Mouse (Mus musculus) natural killer cell, adult 2 months (primary cell): Measurements from ENCODE around the gene 1700109H08Rik.
"Not testable (repeated sequence)": the region's sequence is repeated elsewhere in the genome, so short reads cannot be mapped to it uniquely, and the experiment has no call there.

Experiments
- DNase-seq, 2 experiments: peaks; one replicate each; pipeline ENCODE4 v3.0.0; 2022; ENCODE audit warnings: low spot score in 2 of 2

The 1700109H08Rik gene

GRCm38 (mm10) chr5:3571266-3571665 lies at the start of gene 1700109H08Rik:
1700109H08Rik (plus strand) TSS chr5:3571566.
- DNase-seq = no peak

DNA sequence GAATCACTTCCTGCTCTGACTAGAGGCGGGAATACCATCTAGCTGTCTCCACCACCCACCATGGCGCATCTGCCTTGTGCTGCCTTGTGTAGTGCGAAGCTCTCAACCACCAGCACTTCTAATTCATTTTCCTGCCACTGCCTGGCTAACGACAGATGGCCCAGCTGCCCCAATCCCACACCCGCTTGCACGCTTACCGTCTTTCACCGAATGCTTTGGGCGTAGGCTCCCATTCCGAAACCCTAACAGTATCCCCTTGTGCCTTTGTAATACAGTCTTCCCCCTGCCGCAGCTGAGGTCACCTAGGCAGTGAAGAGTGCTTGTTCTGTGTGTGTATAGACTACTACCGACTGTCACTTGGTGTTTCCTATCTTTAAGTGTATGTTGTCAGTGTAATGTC lies 49.6 kb upstream of the 1700109H08Rik start:
- DNase-seq = no peak

DNA sequence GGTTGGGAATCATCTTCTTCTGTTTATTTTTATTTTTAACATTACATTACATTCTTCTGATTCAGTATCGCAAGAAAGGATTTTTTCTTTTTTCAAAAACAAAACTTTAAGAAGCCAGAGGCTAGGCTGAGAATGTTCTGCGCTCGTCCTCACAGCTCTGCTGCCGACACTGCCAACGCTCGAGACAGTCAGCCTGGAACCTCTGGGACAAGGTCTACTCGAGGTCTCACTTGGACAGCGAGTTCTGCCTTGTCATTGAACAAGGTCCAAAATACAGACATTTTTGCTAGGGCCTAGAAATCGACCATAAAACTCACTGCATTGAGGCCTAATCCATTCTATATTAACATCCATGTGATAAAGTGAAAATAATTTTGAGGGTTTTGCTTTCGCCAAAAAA lies 48.5 kb upstream of the 1700109H08Rik start:
- DNase-seq = no peak

DNA sequence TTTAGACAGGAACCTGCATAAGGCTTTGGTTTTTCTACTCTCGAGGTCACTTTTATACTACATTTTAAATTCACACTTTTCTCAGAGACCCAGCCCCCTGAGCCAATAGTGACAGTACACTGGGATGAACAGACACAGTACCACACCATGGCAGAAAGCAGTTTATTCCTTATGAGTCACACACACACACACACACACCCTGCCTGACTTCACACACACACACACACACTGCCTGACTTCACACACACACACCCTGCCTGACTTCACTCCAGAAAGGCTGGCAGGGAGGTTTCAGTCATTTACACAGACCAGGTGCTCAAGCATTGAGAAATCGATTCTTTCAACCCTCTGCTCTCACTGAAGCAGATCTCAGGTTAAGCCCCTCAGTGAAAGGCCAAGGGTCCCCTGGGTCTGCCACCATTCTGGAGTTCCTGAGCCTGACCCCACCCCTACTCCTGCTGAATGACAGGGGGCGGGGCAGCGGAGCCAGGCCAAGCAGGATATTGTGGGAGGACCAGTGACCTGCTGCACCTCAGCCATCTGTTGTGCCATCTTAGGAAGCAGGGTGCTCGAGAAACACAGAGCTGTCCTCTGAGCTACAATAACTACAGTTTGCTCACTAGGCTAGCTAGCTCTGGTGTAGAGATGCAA lies 44.2 kb upstream of the 1700109H08Rik start:
- no peak for DNase-seq

DNA sequence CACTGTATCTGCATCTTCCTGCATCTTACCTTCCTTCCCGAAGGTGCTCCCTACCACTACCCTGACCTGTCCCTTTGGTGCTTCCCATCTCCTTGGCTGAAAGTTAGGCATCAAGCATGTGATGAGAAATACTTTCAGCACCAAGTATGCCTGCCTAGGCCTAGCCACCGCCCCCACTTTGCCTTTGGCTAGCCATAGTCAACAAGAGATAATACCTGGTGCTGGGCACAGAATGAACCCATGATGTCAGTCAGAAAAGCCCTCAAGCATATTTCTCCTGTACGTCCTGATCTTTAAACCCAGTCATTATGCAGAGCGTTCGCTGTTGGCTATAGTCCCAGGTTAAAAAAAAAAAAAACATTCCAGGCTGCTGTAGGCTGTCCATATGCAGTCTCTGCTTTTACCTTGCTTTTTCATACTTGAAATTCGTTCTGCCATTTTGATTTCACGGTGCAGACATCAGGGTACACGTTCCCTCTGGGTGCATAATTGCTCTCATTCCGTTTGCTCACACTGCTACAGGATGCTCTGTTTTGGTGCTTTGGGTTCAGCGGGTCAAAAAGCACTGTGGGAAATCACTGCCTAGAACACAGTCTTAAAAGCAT lies 41.7 kb upstream of the 1700109H08Rik start:
- DNase-seq = no peak

GRCm38 (mm10) chr5:3532048-3532447 lies 39.3 kb upstream of the 1700109H08Rik start:
- not testable (repeated sequence) for DNase-seq

GRCm38 (mm10) chr5:3536592-3537212 lies 34.7 kb upstream of the 1700109H08Rik start:
- DNase-seq = no peak

GRCm38 (mm10) chr5:3538505-3539472 lies 32.6 kb upstream of the 1700109H08Rik start:
- DNase-seq = no peak

GRCm38 (mm10) chr5:3541871-3542270 lies 29.5 kb upstream of the 1700109H08Rik start:
- DNase-seq = no peak

GRCm38 (mm10) chr5:3543629-3544479 lies 27.5 kb upstream of the 1700109H08Rik start, which contains the start of gene Fam133b:
Fam133b (plus strand) TSS chr5:3543833.
- peak; percentile 89 to 92 for DNase-seq

DNA sequence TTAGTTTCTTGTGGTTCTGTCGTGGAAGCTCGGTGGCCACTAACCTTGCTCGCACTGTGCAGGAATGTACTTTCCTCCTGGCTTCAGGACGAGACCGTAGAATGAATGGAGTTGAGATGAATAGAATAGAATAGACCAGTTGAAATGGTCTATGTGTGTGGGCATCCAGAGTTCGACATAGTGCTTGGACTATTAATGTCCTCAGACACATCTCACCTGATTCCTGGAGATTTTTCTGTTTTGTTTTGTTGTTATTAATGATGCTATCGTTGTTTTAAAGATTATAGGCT lies 26.9 kb upstream of the 1700109H08Rik start:
- no peak for DNase-seq

DNA sequence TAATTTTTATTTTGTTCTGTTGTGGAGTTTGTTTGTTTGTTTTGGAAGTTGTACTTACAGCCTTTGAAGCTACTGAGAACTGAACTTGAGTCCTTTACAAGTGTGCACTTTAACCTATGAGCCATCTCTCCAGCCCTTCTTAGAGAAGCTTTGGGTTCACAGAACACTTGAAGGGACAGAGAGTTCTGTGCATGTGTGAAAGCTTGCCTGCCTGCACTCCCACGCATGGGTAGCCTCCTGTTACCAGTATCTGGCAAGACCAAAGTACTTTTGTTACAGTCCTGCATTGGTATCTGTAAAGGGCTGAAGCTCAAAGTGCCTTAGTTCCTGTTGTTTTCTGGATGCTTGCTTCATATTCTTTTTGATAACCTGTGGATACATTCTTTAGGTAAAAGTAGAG lies 25.1 kb upstream of the 1700109H08Rik start:
- no peak for DNase-seq

- DNase-seq = no peak
Observed at GRCm38 (mm10) chr5:3551481-3551880, 19.9 kb upstream of the 1700109H08Rik start.

DNA sequence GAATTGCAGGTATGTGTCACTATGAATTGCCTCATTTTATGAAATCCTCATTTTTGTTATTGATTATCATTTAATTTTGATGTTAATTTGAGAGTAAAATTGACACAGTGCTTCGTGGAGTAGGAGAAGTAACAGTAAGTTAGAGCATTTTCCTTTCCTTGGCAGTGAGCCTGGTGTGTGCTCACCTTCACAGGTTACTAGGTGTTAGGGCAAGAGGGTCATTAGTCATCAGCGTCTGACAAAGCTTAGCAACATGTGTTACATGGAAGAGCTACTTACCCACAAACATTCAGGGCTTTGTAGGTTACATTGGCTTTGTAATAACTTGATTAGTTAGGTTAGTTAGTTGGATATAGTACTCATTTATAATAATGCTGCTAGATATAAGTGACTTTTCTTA lies 17.2 kb upstream of the 1700109H08Rik start:
- no peak for DNase-seq

DNA sequence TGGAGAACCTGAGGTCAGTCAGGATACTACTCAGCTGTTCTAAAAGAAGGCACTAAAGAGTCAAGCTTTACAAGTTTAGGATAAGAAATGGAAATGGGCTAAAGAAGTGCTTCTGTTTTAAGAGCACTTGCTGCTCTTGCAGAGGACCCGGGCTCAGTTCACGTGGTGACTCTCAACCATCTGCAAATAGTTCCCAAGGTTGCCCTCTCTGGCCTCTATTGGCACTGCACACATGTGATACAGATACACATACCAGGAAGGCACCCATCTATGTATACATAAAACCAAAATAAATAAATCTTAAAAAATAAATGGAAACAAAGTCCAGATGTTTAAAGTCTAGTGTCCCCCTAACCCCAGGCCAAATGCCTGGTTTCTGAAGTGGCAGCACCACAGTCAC lies 3.5 kb downstream of the 1700109H08Rik start:
- DNase-seq = no peak

GRCm38 (mm10) chr5:3577939-3578338 lies 6.6 kb downstream of the 1700109H08Rik start:
- DNase-seq = no peak

GRCm38 (mm10) chr5:3579066-3579465 lies 7.7 kb downstream of the 1700109H08Rik start:
- DNase-seq = no peak

GRCm38 (mm10) chr5:3595693-3596398 lies 24.5 kb downstream of the 1700109H08Rik start, which contains the start of gene Pex1:
Pex1 (plus strand) TSS chr5:3596066.
- DNase-seq = peak; percentile 92 to 95

DNA sequence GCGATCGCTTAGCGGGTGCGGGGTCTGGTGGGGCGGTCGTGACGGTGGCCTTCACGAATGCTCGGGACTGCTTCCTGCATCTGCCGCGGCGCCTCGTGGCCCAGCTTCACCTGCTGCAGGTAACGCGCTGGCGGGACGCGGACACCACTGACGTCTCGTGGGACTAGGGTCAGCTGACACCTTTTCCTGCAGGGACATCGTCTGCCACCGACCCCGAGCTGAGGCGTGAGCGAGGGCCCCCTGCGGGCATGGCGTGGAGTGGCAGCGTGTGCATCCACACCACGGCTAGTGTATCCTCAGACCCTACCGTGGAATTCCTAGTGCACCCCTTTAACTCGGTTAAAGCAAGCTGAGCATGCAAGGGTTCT lies 25.0 kb downstream of the 1700109H08Rik start, which contains the start of gene Rbm48:
Gene Rbm48 (minus strand): TSS at position 187 of the 368 bp plus-strand sequence.
- DNase-seq = peak; percentile 56 to 81

DNA sequence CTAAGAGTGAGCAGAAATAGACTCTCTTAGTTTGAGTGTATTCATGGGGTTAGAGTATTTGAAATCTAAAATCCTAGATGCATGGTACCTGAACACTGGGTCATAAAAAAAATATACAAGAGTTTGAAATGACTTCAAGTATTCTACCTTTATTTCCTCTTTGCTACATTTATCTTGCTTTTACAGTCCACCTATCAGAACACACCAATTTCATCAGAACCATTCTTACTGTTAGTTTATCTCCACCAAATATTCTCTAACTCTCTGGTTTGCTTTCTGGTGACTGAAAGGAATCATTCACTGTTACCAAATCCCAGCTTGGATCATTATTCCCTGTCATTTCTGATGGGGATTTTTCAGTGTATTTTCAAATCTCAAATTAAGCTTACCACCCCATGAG lies 25.8 kb downstream of the 1700109H08Rik start:
- DNase-seq = no peak
